Mouse (Mus musculus) hindbrain, embryonic 16.5 days (tissue): ENCODE data around the gene Ripor2. TPM values are rescaled to one million over a fixed set of nuclear protein-coding genes. Genes with fewer than 3 reads are reported as not detected.
A peak's percentile ranks its signal among the peaks of the same experiment; 100 is the strongest.
"Not testable (repeated sequence)": the region's sequence is repeated elsewhere in the genome, so short reads cannot be mapped to it uniquely, and the experiment has no call there.

Experiments used
- ATAC-seq: fragments of 200-750 bp; cut with Nextera tagmentation; 2 replicates; pipeline ENCODE4 v1.8.0; 2017; ENCODE audit warnings: moderate TSS enrichment, moderate library complexity
- H3K27ac ChIP-seq: fragments of 300-500 bp; sonication (generic); 2 replicates; pipeline ENCODE4 v1.5.1; 2014; ENCODE audit warnings: low read depth, mild to moderate bottlenecking, control low read depth, low read length, moderate library complexity
- H3K27me3 ChIP-seq: fragments of 300-500 bp; sonication (generic); replicated peaks from 2 replicates; pipeline ENCODE4 v1.6.1; 2014; ENCODE audit warnings: low read length; ENCODE audit not compliant: control insufficient read depth, insufficient read depth
- H3K36me3 ChIP-seq: fragments of 300-500 bp; sonication (generic); 2 replicates; pipeline ENCODE4 v1.6.1; 2014; ENCODE audit warnings: mild to moderate bottlenecking, low read length, moderate library complexity, mixed read lengths; ENCODE audit not compliant: control insufficient read depth, insufficient read depth
- H3K4me1 ChIP-seq: fragments of 300-500 bp; sonication (generic); 2 replicates; pipeline ENCODE4 v1.6.1; 2014; ENCODE audit warnings: low read depth, low read length; ENCODE audit not compliant: control insufficient read depth, insufficient read depth
- H3K4me2 ChIP-seq: fragments of 300-500 bp; sonication (generic); 2 replicates; pipeline ENCODE4 v1.6.1; 2014; ENCODE audit warnings: mild to moderate bottlenecking, low read length, control low read depth, moderate library complexity
- H3K4me3 ChIP-seq: fragments of 300-500 bp; sonication (generic); 2 replicates; pipeline ENCODE4 v1.5.1; 2014; ENCODE audit warnings: mild to moderate bottlenecking, low read length, control low read depth, moderate library complexity
- H3K9ac ChIP-seq: fragments of 300-500 bp; sonication (generic); 2 replicates; pipeline ENCODE4 v1.6.1; 2014; ENCODE audit warnings: low read depth, mild to moderate bottlenecking, control low read depth, low read length, moderate library complexity
- H3K9me3 ChIP-seq: fragments of 300-500 bp; sonication (generic); 2 replicates; pipeline ENCODE4 v1.6.1; 2014; ENCODE audit warnings: mild to moderate bottlenecking, low read length, moderate library complexity; ENCODE audit not compliant: control insufficient read depth
- WGBS: fragments of 180-500 bp; shearing (Covaris S2); extraction: QIAGEN DNeasy Blood & Tissue Kit; methylation state at CpG from one replicate; pipeline ENCODE4 v1.1.7; 2014; 5-methylcytosine and 5-hydroxymethylcytosine counted together
- polyA plus RNA-seq: library from polyadenylated mRNA; unstranded; fragments of >200 nt; fragmentation: Nextera tagmentation; extraction: Ambion mirVana; gene quantifications from 2 replicates; pipeline ENCODE4 v1.2.1, GENCODE M21; 2015

Ripor2 gene
- polyA plus RNA-seq, 1 experiment from 2014 or later, result 19.1 TPM

DNA sequence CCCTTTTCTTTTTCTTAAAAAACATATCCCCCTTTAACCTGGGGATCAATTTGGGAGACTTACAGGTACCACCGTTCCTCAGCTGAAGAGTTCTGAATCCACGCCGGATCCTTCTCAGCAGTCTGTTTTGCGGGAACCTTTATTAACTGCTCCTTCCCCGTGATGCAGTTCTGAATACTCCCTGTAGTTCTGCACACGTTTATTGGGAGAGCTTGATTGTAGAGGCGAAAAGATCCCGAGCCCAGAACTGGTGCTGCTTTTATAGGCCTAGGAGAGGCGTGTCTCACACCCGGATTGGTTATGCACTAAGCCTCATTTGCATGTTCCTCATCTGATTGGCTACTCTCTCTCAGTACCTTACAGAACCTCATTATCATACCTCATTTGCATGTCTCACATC is 189.5 kb downstream of the Ripor2 start:
- not testable (repeated sequence) for H3K9me3 ChIP-seq, H3K36me3 ChIP-seq, H3K4me2 ChIP-seq, H3K4me3 ChIP-seq, H3K4me1 ChIP-seq, H3K9ac ChIP-seq, H3K27me3 ChIP-seq, H3K27ac ChIP-seq, ATAC-seq
- WGBS, result 92% methylated on average over 10 of the region's 10 CpGs

DNA sequence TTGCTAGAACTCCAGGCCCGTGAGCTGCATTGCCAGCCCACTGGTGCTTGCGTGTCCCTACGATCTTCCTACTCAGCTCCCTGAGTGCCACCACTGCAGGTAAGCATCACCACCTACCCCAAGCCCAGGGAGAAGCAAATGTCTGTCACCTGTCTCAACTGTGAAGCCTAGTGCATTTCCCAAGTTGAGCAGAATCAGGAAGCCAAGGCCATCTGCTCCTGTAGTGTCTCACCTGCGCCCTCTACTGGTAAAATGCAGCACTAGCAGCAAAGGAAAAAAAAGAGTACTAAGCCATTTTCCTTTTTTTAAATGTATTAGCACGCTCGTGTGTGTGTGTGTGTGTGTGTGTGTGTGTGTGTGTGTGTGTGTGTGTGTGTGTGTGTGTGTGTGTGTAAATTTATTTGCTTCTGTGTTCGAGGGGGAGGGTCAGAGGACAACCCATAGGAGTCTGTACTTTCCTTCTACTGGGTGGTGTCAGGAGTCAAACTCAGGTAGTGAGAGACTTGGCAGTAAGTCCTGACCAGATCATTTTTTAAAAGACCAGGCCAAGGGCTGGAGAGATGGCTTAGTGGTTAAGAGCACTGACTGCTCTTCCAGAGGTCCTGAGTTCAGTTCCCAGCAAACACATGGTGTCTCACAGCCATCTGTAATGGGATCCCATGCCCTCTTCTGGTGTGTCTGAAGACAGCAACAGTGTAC is 194.3 kb downstream of the Ripor2 start:
- Histone ChIP-seq H3K4me3 (no peak overlapping the region), H3K4me2 (no peak overlapping the region), H3K4me1 (no peaks in the 10 kb centered on the region), H3K9me3 (no peaks in the 10 kb centered on the region), H3K36me3 (no peaks in the 10 kb centered on the region), H3K9ac (no peak overlapping the region), H3K27ac (no peak overlapping the region), H3K27me3 (no peaks in the 10 kb centered on the region)
- ATAC-seq, result 0 out of 2 replicates have a peak, but pooled peaks have one; percentile 48
- 51% methylated on average over 7 of the region's 7 CpGs for WGBS

DNA sequence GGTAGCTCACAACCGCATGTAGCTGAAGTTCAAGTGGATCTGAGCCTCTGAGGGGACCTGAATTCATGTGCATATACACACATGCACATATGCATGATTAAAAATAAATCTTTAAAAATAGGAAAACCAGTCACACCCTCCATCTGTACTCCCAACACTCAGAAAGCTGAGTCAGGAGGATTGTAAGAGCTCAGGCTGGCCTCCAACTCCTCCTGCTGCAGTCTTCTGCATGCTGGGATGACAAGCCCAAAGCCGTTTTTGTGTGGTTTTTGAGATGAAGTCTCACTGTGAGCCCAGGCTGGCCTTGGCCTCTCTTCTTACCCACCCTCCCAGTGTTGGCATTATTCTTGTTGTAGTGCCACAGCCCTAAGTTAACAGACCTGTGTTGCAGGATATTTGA is 196.0 kb downstream of the Ripor2 start:
- Histone ChIP-seq H3K9me3 (no peaks in the 10 kb centered on the region), H3K27me3 (no peaks in the 10 kb centered on the region), H3K36me3 (no peaks in the 10 kb centered on the region), H3K4me3 (no peak overlapping the region), H3K4me1 (no peaks in the 10 kb centered on the region), H3K4me2 (no peak overlapping the region), H3K9ac (no peak overlapping the region), H3K27ac (no peak overlapping the region)
- whole genome bisulfite sequencing, result 81% methylated on average over 2 of the region's 2 CpGs
- ATAC-seq, result no peak

- no peak overlapping the region for H3K27ac ChIP-seq
Measured at GRCm38 (mm10) chr13:24778706-24779380, 196.9 kb downstream of the Ripor2 start.

GRCm38 (mm10) chr13:24781916-24782315 is 199.9 kb downstream of the Ripor2 start:
- H3K4me2 ChIP-seq, result no peak overlapping the region
- no peaks in the 10 kb centered on the region for H3K27me3 ChIP-seq
- no peak overlapping the region for H3K27ac ChIP-seq
- H3K4me3 ChIP-seq, result no peak overlapping the region
- ATAC-seq, result no peak
- H3K9ac ChIP-seq, result no peak overlapping the region
- no peaks in the 10 kb centered on the region for H3K4me1 ChIP-seq
- no peaks in the 10 kb centered on the region for H3K9me3 ChIP-seq
- WGBS, result 49% methylated on average over 5 of the region's 5 CpGs
- no peaks in the 10 kb centered on the region for H3K36me3 ChIP-seq

More at GRCm38 (mm10) chr13:24778706-24779380, 196.9 kb downstream of the Ripor2 start:
- no peak for ATAC-seq
- Histone ChIP-seq H3K4me2 (no peak overlapping the region), H3K9me3 (no peaks in the 10 kb centered on the region), H3K36me3 (no peaks in the 10 kb centered on the region), H3K4me3 (no peak overlapping the region), H3K9ac (no peak overlapping the region), H3K4me1 (no peaks in the 10 kb centered on the region), H3K27me3 (no peaks in the 10 kb centered on the region)
- WGBS, result 91% methylated on average over 8 of the region's 8 CpGs

Other genes with a start within 250 kb of the Ripor2 start
- gene Armh2, start 159.0 kb downstream of the Ripor2 start, polyA plus RNA-seq, result not detected in 2 replicates
- gene Gmnn, start 179.7 kb downstream of the Ripor2 start, polyA plus RNA-seq, result 19.8 and 20.1 TPM in 2 replicates
- 17.3 and 20.7 TPM in 2 replicates for gene BC005537, start 219.5 kb downstream of the Ripor2 start, polyA plus RNA-seq
- 59.4 and 66.5 TPM in 2 replicates for gene Acot13, start 249.4 kb downstream of the Ripor2 start, polyA plus RNA-seq
- gene Tdp2, start 249.5 kb downstream of the Ripor2 start, polyA plus RNA-seq, result 31.0 and 35.4 TPM in 2 replicates